Mouse (Mus musculus) megakaryocyte, embryonic 14.5 days (primary cell): ENCODE measurements around the gene Slc17a7.

Source experiments
- FLI1 ChIP-seq: IDR thresholded peaks from 2 replicates; pipeline ENCODE4 v1.6.1; 2012; ENCODE audit warnings: low read length, inconsistent platforms, mixed read lengths
- GATA1 ChIP-seq: IDR thresholded peaks from 3 replicates; pipeline ENCODE4 v1.6.1; 2012; ENCODE audit warnings: mixed read lengths, low read length, inconsistent platforms, borderline replicate concordance

- TF ChIP-seq GATA1 (no peak), FLI1 (no peak)
Observed at GRCm38 (mm10) chr7:45125144-45125600, 38.6 kb upstream of the Slc17a7 start.
